Mouse (Mus musculus): Measurements from ENCODE around the gene Olfr995.

Olfr995 gene

DNA sequence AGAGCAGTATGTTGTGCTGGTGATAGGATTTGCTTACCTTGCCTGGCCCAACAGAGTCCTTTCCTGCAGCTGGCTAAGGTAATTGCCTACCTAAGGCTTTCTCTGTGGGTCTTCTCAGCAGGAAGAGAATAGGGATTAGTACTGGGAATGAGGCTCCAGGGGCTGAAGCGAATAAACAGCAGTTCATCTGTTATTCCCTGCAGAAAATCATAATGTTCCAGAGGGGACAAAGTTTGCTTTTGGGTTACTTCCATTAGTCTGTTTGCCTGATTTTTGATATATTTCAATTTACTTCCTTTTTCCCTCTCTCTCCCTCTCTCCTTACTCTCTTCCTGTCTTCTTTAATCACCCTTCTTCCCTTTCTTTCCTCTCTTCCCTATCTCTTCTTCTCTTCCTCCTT is at the start of gene Olfr995:
Gene Olfr995 (minus strand): TSS at position 101 of the 400 bp plus-strand sequence.
- DNase-seq, result no peak

DNA sequence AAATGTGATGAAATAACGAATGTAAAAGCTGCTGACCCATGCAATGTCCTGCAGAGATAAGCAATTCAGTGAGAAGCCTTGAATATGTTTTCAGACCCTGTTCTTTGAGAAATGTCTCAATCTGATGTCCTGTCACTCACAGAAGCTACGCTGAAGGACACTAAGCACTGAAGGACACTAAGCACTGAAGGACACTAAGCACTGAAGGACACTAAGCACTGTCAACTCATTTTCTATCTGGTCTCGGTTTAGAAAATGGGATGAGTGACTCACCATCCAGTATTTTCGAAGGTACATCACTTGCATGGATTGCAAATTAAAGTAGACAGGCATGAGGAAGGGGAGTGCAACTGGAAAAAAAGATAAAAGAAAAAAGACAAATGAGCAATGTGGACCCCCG is 47.0 kb upstream of the Olfr995 start:
- DNase-seq, result no peak

DNA sequence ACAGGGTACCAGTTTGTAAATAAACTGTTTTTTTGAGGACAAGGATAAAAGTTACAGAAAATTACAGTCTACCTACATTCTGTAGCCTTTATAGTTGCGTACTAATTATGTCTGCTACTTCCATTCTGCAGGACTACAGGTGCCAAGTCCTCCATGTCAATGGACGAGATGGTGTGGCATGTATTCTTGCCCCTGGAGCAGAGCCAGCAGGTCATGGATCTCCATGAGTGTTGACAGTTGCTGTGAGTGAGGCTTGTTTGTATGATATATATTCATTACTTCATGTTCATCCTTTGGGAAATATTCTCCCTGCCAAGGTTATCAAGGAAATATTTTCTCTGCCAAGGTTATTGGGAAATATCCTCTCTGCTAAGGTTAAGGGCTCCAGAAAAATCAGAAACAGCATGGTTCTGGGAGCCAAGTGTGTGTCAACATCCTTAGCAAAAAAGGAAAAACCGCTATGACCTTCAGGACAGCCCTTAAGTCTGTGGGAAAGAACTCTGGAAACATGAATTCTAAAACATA is 23.4 kb upstream of the Olfr995 start:
- DNase-seq, result no peak

DNA sequence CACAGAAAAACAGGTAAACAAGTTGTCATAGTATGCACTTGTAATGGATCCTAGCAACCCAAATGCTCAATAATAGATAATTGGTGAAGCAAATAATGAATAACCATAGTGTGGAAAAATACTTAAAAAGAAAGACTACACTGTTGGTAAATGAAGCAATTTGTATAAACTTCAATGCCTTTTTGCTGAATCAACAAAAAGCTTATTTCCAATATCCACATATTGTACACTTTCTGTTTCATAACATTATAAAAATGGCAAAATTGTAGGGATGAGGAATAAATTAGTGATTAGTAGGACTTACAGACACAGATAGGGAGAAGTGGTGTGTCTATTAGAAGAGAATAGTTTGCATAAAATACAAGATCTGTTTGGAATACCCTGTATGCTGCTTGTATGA is 893 bp downstream of the Olfr995 start:
- no peak for DNase-seq

DNA sequence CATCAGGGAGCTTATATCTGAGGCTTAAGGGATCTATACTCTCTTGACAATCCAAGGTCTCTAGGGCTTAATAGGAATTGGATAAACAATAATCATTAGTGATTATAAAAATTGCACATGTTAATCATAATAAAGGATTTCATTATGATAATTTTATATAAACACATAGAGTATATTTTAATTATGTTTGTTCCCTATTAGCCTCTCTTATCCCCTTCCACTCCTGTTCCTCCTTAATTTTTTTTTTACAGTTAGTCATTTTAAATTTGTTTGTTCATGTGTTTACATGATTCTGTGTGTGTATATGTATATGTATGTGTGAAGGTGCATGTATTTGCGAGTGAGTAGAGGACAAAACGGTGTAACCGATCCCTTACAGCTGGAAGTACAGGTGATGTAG is 7.1 kb downstream of the Olfr995 start, which contains the start of gene Olfr994:
Gene Olfr994 (minus strand): TSS at position 101 of the 400 bp plus-strand sequence.
- DNase-seq, result no peak

- no peak for DNase-seq
Observed at GRCm38 (mm10) chr2:85425893-85426292, 17.5 kb downstream of the Olfr995 start.

GRCm38 (mm10) chr2:85414777-85415176 is 28.7 kb downstream of the Olfr995 start, which contains the start of gene Olfr993:
TSS of gene Olfr993 (minus strand) at chr2:85414877.
- DNase-seq, result no peak

DNA sequence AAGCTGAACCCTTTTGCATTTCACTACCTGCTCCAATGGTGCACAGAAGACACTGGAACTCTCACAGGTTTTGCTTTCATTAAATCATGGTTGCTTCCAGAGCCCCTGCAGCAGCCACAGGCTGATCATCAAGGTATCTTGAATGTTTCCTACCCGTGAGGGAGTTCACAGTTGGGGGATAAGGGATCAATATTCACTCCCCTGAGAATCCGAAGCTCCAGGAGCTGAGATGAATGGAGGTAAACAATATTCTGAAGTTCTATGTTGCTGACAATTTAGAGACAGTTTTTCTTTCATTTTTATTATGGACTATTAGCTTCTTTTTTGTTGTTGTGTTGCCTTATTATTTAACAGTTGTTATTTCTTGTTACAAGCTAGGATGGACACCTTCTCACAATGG is 34.1 kb downstream of the Olfr995 start, which contains the start of gene Olfr992:
Gene Olfr992 (minus strand): TSS at position 101 of the 400 bp plus-strand sequence.
- no peak for DNase-seq

All from embryo, embryonic 11 days (tissue).